Mouse (Mus musculus): Measurements from ENCODE around the gene Ceacam20.

- TF ChIP-seq GATA1 (IDR thresholded peaks at IDR 0.05; ENCODE audit: borderline replicate concordance, low read length) (no peak), FLI1 (IDR thresholded peaks at IDR 0.05; ENCODE audit: low read length) (no peak)
Observed at GRCm38 (mm10) chr7:20009987-20010386, 44.8 kb downstream of the Ceacam20 start.
